Mouse (Mus musculus) liver, embryonic 14.5 days (tissue): ENCODE data around the gene Sh3bgrl3. TPM values are rescaled to one million over a fixed set of nuclear protein-coding genes. Genes with fewer than 3 reads are reported as not detected.

Source experiments
- ATAC-seq: fragments of 200-750 bp; cut with Nextera tagmentation; 2 replicates; pipeline ENCODE4 v1.8.0; 2017; ENCODE audit warnings: moderate number of reproducible peaks, mild to moderate bottlenecking, moderate library complexity; ENCODE audit not compliant: insufficient read depth
- DNase-seq, 3 experiments: peaks; one replicate each; pipeline ENCODE4 v3.0.0-alpha.2; 2012 to 2013; ENCODE audit warnings: low read depth in 3 of 3, low spot score in 3 of 3
- H3K27ac ChIP-seq: fragments of 300-500 bp; sonication (generic); 2 replicates; pipeline ENCODE4 v1.5.1; 2014; ENCODE audit warnings: moderate library complexity, mild to moderate bottlenecking, control low read depth, inconsistent platforms
- H3K27me3 ChIP-seq: fragments of 300-500 bp; sonication (generic); 2 replicates; pipeline ENCODE4 v1.6.1; 2014; ENCODE audit warnings: mild to moderate bottlenecking, low read length, moderate library complexity; ENCODE audit not compliant: control insufficient read depth, insufficient read depth
- H3K36me3 ChIP-seq: fragments of 300-500 bp; sonication (generic); replicated peaks from 2 replicates; pipeline ENCODE4 v1.6.1; 2014; ENCODE audit warnings: low read depth; ENCODE audit not compliant: control insufficient read depth, insufficient read depth
- H3K4me1 ChIP-seq, 2 experiments: fragments of 200-500 bp in 1 of 2; fragments of 300-500 bp in 1 of 2; sonication (generic) in 1 of 2; replicated peaks; 2 replicates each; pipeline ENCODE4 v1.6.1; 2012 to 2014; ENCODE audit warnings: antibody characterized with exemption in 1 of 2, inconsistent platforms in 1 of 2, low read length in 1 of 2; ENCODE audit not compliant: control insufficient read depth in 2 of 2, insufficient read depth in 2 of 2
- H3K4me2 ChIP-seq: fragments of 300-500 bp; sonication (generic); 2 replicates; pipeline ENCODE4 v1.6.1; 2014; ENCODE audit warnings: low read depth, mild to moderate bottlenecking, control low read depth, moderate library complexity
- H3K4me3 ChIP-seq, 2 experiments: fragments of 200-500 bp in 1 of 2; fragments of 300-500 bp in 1 of 2; sonication (generic) in 1 of 2; 2 replicates each; pipeline ENCODE4 v1.5.1; 2012 to 2014; ENCODE audit warnings: low read depth in 2 of 2, low read length in 2 of 2, mild to moderate bottlenecking in 2 of 2, control low read depth in 1 of 2, inconsistent platforms in 1 of 2, moderate library complexity in 1 of 2; ENCODE audit not compliant: insufficient read depth in 1 of 2
- H3K9ac ChIP-seq: fragments of 300-500 bp; sonication (generic); replicated peaks from 2 replicates; pipeline ENCODE4 v1.6.1; 2014; ENCODE audit warnings: mild to moderate bottlenecking, control low read depth, moderate library complexity
- H3K9me3 ChIP-seq: fragments of 300-500 bp; sonication (generic); 2 replicates; pipeline ENCODE4 v1.6.1; 2016; ENCODE audit warnings: low read length, mixed read lengths; ENCODE audit not compliant: control insufficient read depth
- CTCF ChIP-seq: IDR thresholded peaks from 2 replicates; pipeline ENCODE4 v1.5.1; 2016; ENCODE audit warnings: antibody characterized with exemption, low read depth, control low read depth
- EP300 ChIP-seq: IDR thresholded peaks from 2 replicates; pipeline ENCODE4 v1.6.1; 2016; ENCODE audit warnings: antibody characterized with exemption, low read depth
- WGBS: fragments of 180-500 bp; shearing (Covaris S2); extraction: QIAGEN DNeasy Blood & Tissue Kit; methylation state at CpG from one replicate; pipeline ENCODE4 v1.1.7; 2014; ENCODE audit not compliant: insufficient replicate concordance; 5-methylcytosine and 5-hydroxymethylcytosine counted together
- polyA plus RNA-seq, 2 experiments: library from polyadenylated mRNA; depleted of rRNA in 1 of 2; stranded (reverse) in 1 of 2; unstranded in 1 of 2; fragments of >200 nt; fragmentation: Nextera tagmentation in 1 of 2; extraction: Ambion mirVana in 1 of 2; gene quantifications; 2 replicates each; pipeline versions ENCODE4 v1.2.1 to v1.2.3; 2012 to 2014

Sh3bgrl3 gene
- polyA plus RNA-seq, 2 experiments, result 79.9 to 153 TPM

- ATAC-seq, result no peak
- Histone ChIP-seq H3K4me1 (peaks cover 4 to 27% of the 10 kb centered on the region in 2 experiments; a peak in 3 of 4 replicates), H3K4me3 (no peak overlapping the region), H3K27me3 (no peaks in the 10 kb centered on the region), H3K9ac (no peak overlapping the region), H3K9me3 (no peaks in the 10 kb centered on the region), H3K4me2 (no peak overlapping the region), H3K36me3 (no peaks in the 10 kb centered on the region), H3K27ac (no peak overlapping the region)
- 80% methylated on average over 16 of the region's 16 CpGs for WGBS
- DNase-seq, result no peak
- TF ChIP-seq EP300 (no peak), CTCF (no peak)
Measured at GRCm38 (mm10) chr4:134115215-134116144, 13.1 kb downstream of the Sh3bgrl3 start.

DNA sequence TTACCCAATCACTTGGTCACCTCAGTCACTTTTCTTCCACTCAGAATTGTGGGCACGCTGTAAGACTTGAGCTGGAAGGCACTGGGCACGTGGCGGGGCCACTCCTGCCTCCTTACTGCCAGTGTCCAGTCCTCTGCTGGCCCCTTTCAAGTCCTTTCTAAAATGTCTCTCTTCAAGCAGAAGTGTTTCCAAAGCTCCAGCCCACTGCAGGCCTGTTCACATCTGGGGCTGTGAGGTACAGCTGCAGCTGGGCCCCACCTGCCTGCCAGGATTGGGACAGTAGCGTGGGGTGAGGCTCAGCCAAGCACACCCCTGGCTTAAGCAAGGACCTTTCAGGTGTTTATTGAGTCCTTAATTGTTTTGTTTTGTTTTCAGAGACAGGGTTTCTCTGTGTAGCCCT, 14.6 kb downstream of the Sh3bgrl3 start:
- Histone ChIP-seq H3K4me1 (peaks cover 4 to 28% of the 10 kb centered on the region in 2 experiments; a peak in 3 of 4 replicates), H3K27ac (no peak overlapping the region), H3K36me3 (no peaks in the 10 kb centered on the region), H3K4me3 (no peak overlapping the region), H3K9ac (no peak overlapping the region), H3K9me3 (no peaks in the 10 kb centered on the region), H3K27me3 (no peaks in the 10 kb centered on the region), H3K4me2 (no peak overlapping the region)
- DNase-seq (no peak), ATAC-seq (no peak)
- TF ChIP-seq EP300, result no peak
- no peak for TF ChIP-seq CTCF
- WGBS, result 81% methylated on average over 4 of the region's 4 CpGs

GRCm38 (mm10) chr4:134113356-134113994, 15.1 kb downstream of the Sh3bgrl3 start:
- Histone ChIP-seq H3K27me3 (no peaks in the 10 kb centered on the region), H3K27ac (no peak overlapping the region), H3K9me3 (no peaks in the 10 kb centered on the region), H3K4me2 (no peak overlapping the region), H3K4me3 (no peak overlapping the region), H3K4me1 (peaks cover 4 to 28% of the 10 kb centered on the region in 2 experiments; a peak in 3 of 4 replicates), H3K9ac (no peak overlapping the region), H3K36me3 (no peaks in the 10 kb centered on the region)
- ATAC-seq (no peak), DNase-seq (no peak)
- WGBS, result 45% methylated on average over 10 of the region's 10 CpGs
- TF ChIP-seq CTCF, result no peak
- TF ChIP-seq EP300, result no peak

- Histone ChIP-seq H3K4me3 (no peak overlapping the region), H3K27ac (no peak overlapping the region), H3K9ac (no peak overlapping the region), H3K27me3 (no peaks in the 10 kb centered on the region), H3K4me1 (peaks cover 4 to 30% of the 10 kb centered on the region in 2 experiments; a peak in 3 of 4 replicates), H3K9me3 (no peaks in the 10 kb centered on the region), H3K36me3 (no peaks in the 10 kb centered on the region), H3K4me2 (no peak overlapping the region)
- 71% methylated on average over 6 of the region's 6 CpGs for WGBS
- ATAC-seq (no peak), DNase-seq (no peak)
- TF ChIP-seq CTCF (no peak), EP300 (no peak)
Measured at GRCm38 (mm10) chr4:134112403-134112802, 16.2 kb downstream of the Sh3bgrl3 start.

GRCm38 (mm10) chr4:134110653-134111052, 17.9 kb downstream of the Sh3bgrl3 start:
- no peaks in the 10 kb centered on the region for H3K9me3 ChIP-seq
- no peak for ATAC-seq
- no peak for DNase-seq
- no peak overlapping the region for H3K4me3 ChIP-seq
- peaks cover 4 to 39% of the 10 kb centered on the region in 2 experiments; a peak in 3 of 4 replicates for H3K4me1 ChIP-seq
- 30% methylated on average over 3 of the region's 3 CpGs for WGBS
- no peak overlapping the region for H3K27ac ChIP-seq
- TF ChIP-seq CTCF, result no peak
- TF ChIP-seq EP300, result no peak
- no peaks in the 10 kb centered on the region for H3K27me3 ChIP-seq
- no peak overlapping the region for H3K9ac ChIP-seq
- no peak overlapping the region for H3K4me2 ChIP-seq
- H3K36me3 ChIP-seq, result no peaks in the 10 kb centered on the region
